8 mouse cellular contexts compared by ENCODE assay signal in the genomic region with DNA sequence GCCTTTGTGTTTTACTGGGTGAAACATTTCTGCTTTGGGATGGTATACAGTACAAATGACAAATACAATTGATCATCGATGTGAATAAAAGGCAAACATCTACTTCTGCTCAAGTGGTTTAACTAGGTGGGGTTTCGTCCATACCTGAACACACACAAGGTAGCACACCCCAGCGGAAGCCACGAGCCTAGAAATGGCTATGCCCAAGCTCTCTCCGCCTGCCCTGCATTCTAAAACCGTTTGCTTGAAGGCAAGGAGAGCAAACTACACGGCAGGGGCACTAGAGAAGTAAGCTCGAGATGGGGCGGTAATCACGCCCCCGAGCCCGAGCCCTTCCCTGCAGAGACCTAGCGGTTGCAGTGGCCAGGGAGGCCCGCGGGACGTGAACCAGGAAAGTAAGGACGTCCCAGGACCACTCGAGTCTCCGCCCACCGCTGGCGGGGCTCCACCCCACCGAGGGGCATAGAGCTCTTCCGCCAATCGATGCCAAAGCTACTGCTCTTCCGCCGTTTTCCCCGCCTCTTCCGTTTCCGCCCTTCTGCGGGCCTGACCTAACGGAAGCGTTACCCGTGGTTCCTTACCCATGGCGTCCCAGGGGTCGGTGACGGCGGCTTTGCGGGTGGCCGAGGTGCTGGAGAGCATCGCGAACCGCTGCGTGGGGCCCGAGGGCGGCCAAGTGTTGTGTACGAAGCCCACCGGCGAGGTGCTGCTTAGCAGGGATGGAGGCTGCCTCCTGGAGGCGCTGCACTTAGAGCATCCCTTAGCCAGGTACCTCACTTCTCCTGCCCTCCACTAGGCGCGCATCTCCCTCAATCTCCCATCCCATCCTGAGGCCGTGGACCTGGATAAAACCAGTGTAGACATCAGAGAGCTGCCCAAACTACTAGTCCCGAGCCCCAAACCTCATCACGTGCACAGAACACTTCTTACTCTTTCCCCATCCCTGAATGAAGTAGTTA. TPM values are rescaled to one million over a fixed set of nuclear protein-coding genes. Genes with fewer than 3 reads are reported as not detected.
DNase-seq lines count a peak whose midpoint lies in the region; ATAC-seq lines count a peak whose summit lies in the region.

A gene (plus strand): TSS at position 540 of the 959 bp plus-strand sequence.

- peak; percentile 98 for DNase-seq in adipocyte (ENCODE audit: low spot score)
- DNase-seq in embryo, embryonic 10 days (ENCODE audit: low spot score): peak; percentile 99
- DNase-seq in gastrocnemius, postnatal 10 days: peak; percentile 98
- DNase-seq in induced T-regulatory cell, adult 2 months (ENCODE audit: low read depth): peak; percentile 98
- peak; percentile 87 to 95 for DNase-seq in left cerebral cortex, adult 9 months (ENCODE audit: low spot score in 2 of 2)
- DNase-seq in right cerebral cortex, postnatal 14 days: peak; percentile 94
- peak; percentile 91 to 95 for DNase-seq in urinary bladder, postnatal 36 days (ENCODE audit: low spot score in 2 of 2)

- peak; percentile 94 for ATAC-seq in megakaryocyte progenitor cell, adult 5-6 weeks (replicated peaks; ENCODE audit: poor library complexity)

RNA-seq across cellular contexts. Expression of the gene that starts here (rescaled TPM):
- total RNA-seq in gastrocnemius, postnatal 10 days (2021): 1 to 10 TPM; 2.2 to 2.7 TPM
- 2.9 and 3.8 TPM in 2 replicates for total RNA-seq in megakaryocyte progenitor cell, adult 5-6 weeks (2015)
- total RNA-seq in megakaryocyte progenitor cell, adult 5-6 weeks (2017): 1.3 and 4.9 TPM in 2 replicates

Comparison
In these comparisons a context has a peak if more than half of its experiments do, and no peak if none do; other contexts are left out.
1. Peak in every context shown above with its lines: DNase-seq and ATAC-seq.